Mouse (Mus musculus): ENCODE measurements around the gene Syndig1l.

DNA sequence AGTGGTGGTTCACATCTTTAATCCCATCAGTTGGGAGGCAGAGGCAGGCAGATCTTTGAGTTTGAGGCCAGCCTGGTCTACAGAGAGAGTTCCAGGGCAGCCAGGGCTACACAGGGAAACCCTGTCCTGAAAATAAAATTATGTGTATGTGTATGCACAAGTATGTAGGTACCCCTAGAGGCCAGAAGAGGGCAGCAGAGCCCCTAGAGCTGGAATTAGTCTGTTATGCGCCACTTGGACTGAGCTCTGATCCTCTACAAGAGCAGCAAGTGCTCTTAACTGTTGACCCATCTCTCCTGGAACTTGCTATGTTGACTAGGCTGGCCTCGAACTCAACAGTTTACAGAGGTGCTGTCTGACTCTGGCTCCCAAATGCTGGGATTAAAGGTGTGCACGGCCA lies 28.1 kb downstream of the Syndig1l start:
- TF ChIP-seq CTCF (IDR thresholded peaks at IDR 0.05; ENCODE audit: borderline replicate concordance, control insufficient read depth, extremely low read depth, insufficient read depth, low read length, poor library complexity) (no peak), POLR2A (IDR thresholded peaks at IDR 0.05; ENCODE audit: control insufficient read depth, extremely low read depth, insufficient read depth, low read length, poor library complexity) (no peak)

Data from thymus, adult 2 months (tissue).